Mouse (Mus musculus): Measurements from ENCODE around the gene 9430097D07Rik. TPM values are rescaled to one million over a fixed set of nuclear protein-coding genes. Genes with fewer than 3 reads are reported as not detected.

Gene 9430097D07Rik
- polyA plus RNA-seq, 1 experiment = not detected

- WGBS = 45% methylated on average over 8 of the region's 8 CpGs
- peaks cover 4% of the 10 kb centered on the region; the same call in 1 of the 2 replicates for H3K4me1 ChIP-seq (ENCODE audit: control insufficient read depth, insufficient read depth, low read length)
- H3K27ac ChIP-seq (ENCODE audit: insufficient read depth, low read depth, low read length) = no peak overlapping the region
- TF ChIP-seq CTCF (IDR thresholded peaks at IDR 0.05; ENCODE audit: insufficient read depth, low read depth, low read length) (no peak), POLR2A (IDR thresholded peaks at IDR 0.05; ENCODE audit: insufficient read depth, low read depth, low read length) (no peak)
- H3K4me3 ChIP-seq (ENCODE audit: insufficient read depth, low read depth, low read length) = no peak overlapping the region
Measured at GRCm38 (mm10) chr2:32601417-32602065, 26.1 kb upstream of the 9430097D07Rik start.

DNA sequence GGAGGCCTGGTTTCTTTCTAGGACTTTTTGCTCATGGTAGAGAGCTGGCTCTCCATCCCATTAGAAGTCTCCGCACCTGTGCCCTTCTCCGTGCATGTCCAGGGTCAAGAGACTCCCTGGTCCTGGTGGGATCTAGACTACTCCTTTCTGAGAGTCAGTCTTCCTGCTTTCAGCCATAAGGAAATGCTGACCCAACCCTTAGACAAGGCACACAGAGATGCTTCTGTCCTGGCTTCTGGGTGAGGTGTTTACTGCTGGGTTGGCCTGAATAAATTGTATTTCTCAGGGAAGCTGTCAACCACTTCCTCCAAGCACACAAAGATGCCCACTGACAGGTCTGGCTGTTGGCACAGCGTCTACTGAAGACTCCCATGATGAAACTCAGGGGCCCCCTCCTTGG is 23.9 kb upstream of the 9430097D07Rik start, which contains the start of gene St6galnac6:
St6galnac6 (plus strand) TSS at position 301 of the 400 bp plus-strand sequence.
- Histone ChIP-seq H3K4me1 (ENCODE audit: control insufficient read depth, insufficient read depth, low read length) (peaks cover 4% of the 10 kb centered on the region; the same call in 1 of the 2 replicates), H3K27ac (ENCODE audit: insufficient read depth, low read depth, low read length) (no peak within 1 kb of the TSS), H3K4me3 (ENCODE audit: insufficient read depth, low read depth, low read length) (no peak within 1 kb of the TSS)
- no peak for TF ChIP-seq CTCF (IDR thresholded peaks at IDR 0.05; ENCODE audit: insufficient read depth, low read depth, low read length)
- TF ChIP-seq POLR2A (IDR thresholded peaks at IDR 0.05; ENCODE audit: insufficient read depth, low read depth, low read length) = no peak
- WGBS = 94% methylated on average over 3 of the region's 3 CpGs

- Histone ChIP-seq H3K4me3 (ENCODE audit: insufficient read depth, low read depth, low read length) (no peak overlapping the region), H3K27ac (ENCODE audit: insufficient read depth, low read depth, low read length) (no peak overlapping the region), H3K4me1 (ENCODE audit: control insufficient read depth, insufficient read depth, low read length) (peaks cover 4% of the 10 kb centered on the region; the same call in 1 of the 2 replicates)
- WGBS = 67% methylated on average over 8 of the region's 8 CpGs
- no peak for TF ChIP-seq POLR2A (IDR thresholded peaks at IDR 0.05; ENCODE audit: insufficient read depth, low read depth, low read length)
- no peak for TF ChIP-seq CTCF (IDR thresholded peaks at IDR 0.05; ENCODE audit: insufficient read depth, low read depth, low read length)
Measured at GRCm38 (mm10) chr2:32598506-32598905, 23.0 kb upstream of the 9430097D07Rik start.

- H3K4me1 ChIP-seq (ENCODE audit: control insufficient read depth, insufficient read depth, low read length) = peaks cover 4% of the 10 kb centered on the region; the same call in 1 of the 2 replicates
- WGBS = 91% methylated on average over 5 of the region's 5 CpGs
- TF ChIP-seq POLR2A (IDR thresholded peaks at IDR 0.05; ENCODE audit: insufficient read depth, low read depth, low read length) (no peak), CTCF (IDR thresholded peaks at IDR 0.05; ENCODE audit: insufficient read depth, low read depth, low read length) (no peak)
- H3K4me3 ChIP-seq (ENCODE audit: insufficient read depth, low read depth, low read length) = no peak overlapping the region
- no peak overlapping the region for H3K27ac ChIP-seq (ENCODE audit: insufficient read depth, low read depth, low read length)
Measured at GRCm38 (mm10) chr2:32597699-32598098, 22.2 kb upstream of the 9430097D07Rik start.

DNA sequence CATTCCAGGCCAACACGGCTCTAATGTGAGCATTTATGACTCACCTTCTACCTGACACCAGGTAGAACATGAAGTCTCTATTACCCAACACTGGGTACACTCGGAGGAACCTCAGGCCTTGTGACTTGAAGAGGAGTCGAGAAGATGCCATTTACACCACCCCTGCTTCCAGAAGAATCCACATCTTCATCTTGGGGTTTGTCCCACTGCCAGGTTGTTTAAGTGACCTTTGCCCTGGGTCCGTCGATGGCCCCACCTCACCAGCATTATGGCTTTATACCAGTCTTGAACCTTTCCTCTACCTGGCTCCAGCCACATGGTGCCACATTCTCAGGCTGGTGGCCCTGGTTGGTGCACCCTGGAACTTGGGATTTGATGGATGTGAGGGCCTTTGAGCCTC is 21.8 kb upstream of the 9430097D07Rik start:
- TF ChIP-seq CTCF (IDR thresholded peaks at IDR 0.05; ENCODE audit: insufficient read depth, low read depth, low read length) (no peak), POLR2A (IDR thresholded peaks at IDR 0.05; ENCODE audit: insufficient read depth, low read depth, low read length) (no peak)
- no peaks in the 10 kb centered on the region for H3K4me1 ChIP-seq (ENCODE audit: control insufficient read depth, insufficient read depth, low read length)
- 89% methylated on average over 5 of the region's 5 CpGs for WGBS
- H3K4me3 ChIP-seq (ENCODE audit: insufficient read depth, low read depth, low read length) = no peak overlapping the region
- H3K27ac ChIP-seq (ENCODE audit: insufficient read depth, low read depth, low read length) = no peak overlapping the region

- no peak for TF ChIP-seq CTCF (IDR thresholded peaks at IDR 0.05; ENCODE audit: insufficient read depth, low read depth, low read length)
- no peak for TF ChIP-seq POLR2A (IDR thresholded peaks at IDR 0.05; ENCODE audit: insufficient read depth, low read depth, low read length)
Measured at GRCm38 (mm10) chr2:32596725-32597124, 21.2 kb upstream of the 9430097D07Rik start.

GRCm38 (mm10) chr2:32591249-32591648 is 15.8 kb upstream of the 9430097D07Rik start:
- Histone ChIP-seq H3K27ac (ENCODE audit: insufficient read depth, low read depth, low read length) (no peak overlapping the region), H3K4me3 (ENCODE audit: insufficient read depth, low read depth, low read length) (no peak overlapping the region), H3K4me1 (ENCODE audit: control insufficient read depth, insufficient read depth, low read length) (peaks cover 25% of the 10 kb centered on the region)
- TF ChIP-seq POLR2A (IDR thresholded peaks at IDR 0.05; ENCODE audit: insufficient read depth, low read depth, low read length) (no peak), CTCF (IDR thresholded peaks at IDR 0.05; ENCODE audit: insufficient read depth, low read depth, low read length) (no peak)
- 88% methylated on average over 6 of the region's 6 CpGs for WGBS

More at GRCm38 (mm10) chr2:32596725-32597124, 21.2 kb upstream of the 9430097D07Rik start:
- Histone ChIP-seq H3K27ac (ENCODE audit: insufficient read depth, low read depth, low read length) (no peak overlapping the region), H3K4me1 (ENCODE audit: control insufficient read depth, insufficient read depth, low read length) (no peaks in the 10 kb centered on the region), H3K4me3 (ENCODE audit: insufficient read depth, low read depth, low read length) (no peak overlapping the region)
- 88% methylated on average over 13 of the region's 13 CpGs for WGBS

- Histone ChIP-seq H3K4me3 (ENCODE audit: insufficient read depth, low read depth, low read length) (no peak overlapping the region), H3K4me1 (ENCODE audit: control insufficient read depth, insufficient read depth, low read length) (peaks cover 25% of the 10 kb centered on the region), H3K27ac (ENCODE audit: insufficient read depth, low read depth, low read length) (no peak overlapping the region)
- TF ChIP-seq CTCF (IDR thresholded peaks at IDR 0.05; ENCODE audit: insufficient read depth, low read depth, low read length) (no peak), POLR2A (IDR thresholded peaks at IDR 0.05; ENCODE audit: insufficient read depth, low read depth, low read length) (no peak)
- 77% methylated on average over 10 of the region's 10 CpGs for WGBS
Measured at GRCm38 (mm10) chr2:32590224-32590623, 14.7 kb upstream of the 9430097D07Rik start.

DNA sequence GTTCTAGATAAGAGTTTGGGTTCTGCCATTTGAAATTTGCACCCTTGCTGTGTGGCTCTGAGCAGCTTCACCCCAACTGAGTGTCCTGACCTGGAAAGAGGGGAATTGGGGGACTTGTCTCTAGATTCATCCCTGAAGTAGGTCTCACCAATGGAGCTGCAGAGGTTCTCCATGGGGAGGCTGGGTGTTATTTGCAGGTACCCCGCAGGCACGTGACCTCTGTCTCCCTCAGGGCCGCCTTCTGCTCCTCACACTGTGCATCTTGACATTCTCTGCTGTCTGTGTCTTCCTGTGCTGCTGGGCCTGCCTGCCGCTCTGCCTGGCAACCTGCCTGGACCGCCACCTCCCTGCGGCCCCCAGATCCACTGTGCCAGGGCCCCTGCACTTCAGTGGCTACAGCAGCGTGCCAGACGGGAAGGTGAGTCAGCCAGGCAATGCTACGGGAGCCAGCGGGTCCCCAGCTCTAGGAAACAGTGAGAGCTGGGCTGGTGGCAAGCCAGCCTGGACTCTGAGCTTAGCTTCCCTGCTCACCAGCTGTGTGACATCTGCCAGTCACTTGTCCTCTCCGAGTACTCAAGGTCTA is 13.8 kb upstream of the 9430097D07Rik start:
- no peak overlapping the region for H3K27ac ChIP-seq (ENCODE audit: insufficient read depth, low read depth, low read length)
- TF ChIP-seq CTCF (IDR thresholded peaks at IDR 0.05; ENCODE audit: insufficient read depth, low read depth, low read length) (no peak), POLR2A (IDR thresholded peaks at IDR 0.05; ENCODE audit: insufficient read depth, low read depth, low read length) (no peak)
- H3K4me1 ChIP-seq (ENCODE audit: control insufficient read depth, insufficient read depth, low read length) = peaks cover 25% of the 10 kb centered on the region
- WGBS = 41% methylated on average over 11 of the region's 11 CpGs
- H3K4me3 ChIP-seq (ENCODE audit: insufficient read depth, low read depth, low read length) = 0 out of 2 replicates have a peak overlapping the region, but pooled peaks have one; percentile 3

Measured in olfactory bulb, adult 2 months (tissue).